Mouse (Mus musculus) E14TG2a.4 (cell line): Measurements from ENCODE around the gene Wfikkn1.

ENCODE experiments used
- H3K27me3 ChIP-seq: 2 replicates; pipeline ENCODE4 v1.6.1; 2014; ENCODE audit warnings: low read length, control low read depth; ENCODE audit not compliant: insufficient read depth
- H3K36me3 ChIP-seq: 2 replicates; pipeline ENCODE4 v1.6.1; 2014; ENCODE audit warnings: low read length, control low read depth; ENCODE audit not compliant: insufficient read depth
- H3K4me1 ChIP-seq: replicated peaks from 2 replicates; pipeline ENCODE4 v1.6.1; 2014; ENCODE audit warnings: low read depth, low read length, control low read depth
- H3K4me3 ChIP-seq: replicated peaks from 2 replicates; pipeline ENCODE4 v1.5.1; 2014; ENCODE audit warnings: mild to moderate bottlenecking, low read length
- H3K9me3 ChIP-seq: 2 replicates; pipeline ENCODE4 v1.6.1; 2014; ENCODE audit warnings: low read length, control low read depth
- CTCF ChIP-seq: conservative IDR thresholded peaks from 2 replicates; pipeline ENCODE4 v1.5.1; 2014; ENCODE audit warnings: low read length
- NANOG ChIP-seq: IDR thresholded peaks from 2 replicates; pipeline ENCODE4 v1.6.1; 2014; ENCODE audit warnings: borderline replicate concordance, low read length, mixed read lengths
- POU5F1 ChIP-seq: IDR thresholded peaks from 2 replicates; pipeline ENCODE4 v1.6.1; 2014; ENCODE audit warnings: low read length, borderline replicate concordance

The Wfikkn1 gene

DNA sequence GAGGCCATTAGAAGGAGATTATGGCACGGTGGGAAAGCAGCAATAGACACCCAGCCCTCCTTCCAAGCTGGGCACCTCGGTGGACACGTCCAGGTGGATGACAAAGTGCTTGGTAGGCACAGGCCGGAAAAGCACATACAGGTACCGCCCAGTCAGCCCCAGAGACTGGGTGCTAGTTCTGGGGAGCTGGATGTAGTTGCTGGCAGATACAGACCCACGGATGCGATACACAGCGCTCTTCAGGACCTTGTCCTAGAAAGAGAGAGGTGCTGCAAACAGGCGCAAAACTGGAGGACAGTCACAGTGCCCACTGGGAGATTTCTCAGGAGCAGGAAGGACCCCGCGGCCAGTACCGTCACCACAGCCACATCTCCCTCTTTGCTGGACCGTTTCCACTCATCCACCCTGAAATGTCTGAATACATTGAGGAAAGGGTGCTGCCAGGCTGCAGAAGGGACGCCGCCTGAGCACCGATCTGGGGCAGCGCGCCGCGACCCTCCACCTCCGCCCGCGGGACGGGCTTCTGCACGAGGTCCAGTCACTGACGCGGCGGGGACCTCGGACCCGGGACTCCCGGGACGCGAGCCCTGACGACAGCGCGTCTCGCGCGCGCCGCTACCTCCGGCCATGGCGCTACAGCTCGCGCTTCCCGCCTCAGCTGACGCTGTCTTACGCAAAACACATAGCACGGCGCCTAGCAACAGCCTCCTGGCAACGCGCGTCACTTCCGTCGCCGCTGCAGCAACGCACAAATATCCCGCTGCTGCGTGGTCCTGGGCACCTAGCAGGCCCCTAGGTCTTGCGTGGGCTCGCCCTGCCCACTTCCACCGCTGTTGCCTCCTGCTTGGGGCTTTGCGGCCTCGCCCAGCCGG, 19.6 kb downstream of the Wfikkn1 start, which contains the start of gene Wdr90:
Gene Wdr90, minus strand, starts transcription at position 670 of the 872 bp plus-strand sequence.
- TF ChIP-seq POU5F1 (no peak), NANOG (no peak), CTCF (no peak)
- Histone ChIP-seq H3K9me3 (no peaks in the 10 kb centered on the region), H3K4me3 (peak within 1 kb of the TSS; percentile 88), H3K36me3 (peaks cover 33% of the 10 kb centered on the region), H3K27me3 (no peaks in the 10 kb centered on the region; the same call in 1 of the 2 replicates), H3K4me1 (peaks cover 37% of the 10 kb centered on the region)

DNA sequence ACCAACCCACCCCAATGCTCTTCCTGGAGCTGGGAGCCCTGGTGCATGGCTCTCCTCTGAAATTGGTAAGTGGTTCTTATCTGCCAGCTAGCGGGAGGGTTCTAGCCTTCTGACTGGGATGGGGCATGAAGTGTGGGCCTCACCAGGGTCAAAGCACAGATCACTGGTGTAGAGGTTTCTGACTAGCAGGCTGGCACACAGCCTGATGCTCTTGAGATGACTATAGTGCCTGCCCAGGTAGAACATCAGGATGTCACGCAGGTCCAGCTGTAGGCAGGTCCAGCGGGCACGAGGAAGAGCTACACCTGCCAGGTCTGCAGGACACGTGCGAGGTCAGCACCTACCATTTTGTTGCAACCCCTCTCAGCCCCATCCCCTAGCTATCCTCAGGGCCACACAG, 20.4 kb downstream of the Wfikkn1 start:
- Histone ChIP-seq H3K36me3 (peaks cover 35% of the 10 kb centered on the region), H3K4me3 (0 out of 2 replicates have a peak overlapping the region, but pooled peaks have one; percentile 88), H3K9me3 (no peaks in the 10 kb centered on the region), H3K27me3 (no peaks in the 10 kb centered on the region; the same call in 1 of the 2 replicates), H3K4me1 (peaks cover 37% of the 10 kb centered on the region)
- TF ChIP-seq POU5F1 (no peak), NANOG (no peak), CTCF (no peak)

DNA sequence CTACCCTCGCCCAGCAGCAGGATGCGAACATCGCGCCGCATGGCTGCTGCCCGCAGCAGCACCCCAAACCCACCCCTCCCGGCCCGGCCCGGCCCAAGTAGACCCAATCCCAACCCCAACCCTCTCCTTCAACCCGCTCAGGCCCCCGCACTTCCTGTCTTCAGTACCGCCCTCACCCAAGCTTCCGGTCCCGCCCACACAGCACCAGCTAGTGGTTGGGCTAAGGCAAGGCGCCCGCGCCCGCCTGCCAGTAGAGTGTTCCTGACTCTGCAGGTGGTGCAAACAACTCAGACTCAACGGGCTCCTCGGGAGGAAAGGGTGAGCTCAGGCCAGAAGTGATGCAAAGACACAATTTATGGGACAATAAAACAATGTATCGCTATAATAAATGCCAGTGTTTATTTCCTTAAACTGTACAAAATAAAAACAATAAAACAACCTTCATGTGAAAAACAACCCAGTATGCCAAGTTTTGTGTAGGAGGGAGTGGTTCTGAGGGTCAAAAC, 36.2 kb downstream of the Wfikkn1 start, which contains the start of gene Rhot2:
Gene Rhot2, minus strand, starts transcription at position 456 of the 506 bp plus-strand sequence.
- Histone ChIP-seq H3K4me1 (peaks cover 35% of the 10 kb centered on the region), H3K36me3 (peaks cover 86% of the 10 kb centered on the region), H3K27me3 (no peaks in the 10 kb centered on the region), H3K9me3 (no peaks in the 10 kb centered on the region), H3K4me3 (peak within 1 kb of the TSS; percentile 90)
- TF ChIP-seq CTCF (no peak; the same call in 1 of the 2 replicates), POU5F1 (no peak), NANOG (no peak)

DNA sequence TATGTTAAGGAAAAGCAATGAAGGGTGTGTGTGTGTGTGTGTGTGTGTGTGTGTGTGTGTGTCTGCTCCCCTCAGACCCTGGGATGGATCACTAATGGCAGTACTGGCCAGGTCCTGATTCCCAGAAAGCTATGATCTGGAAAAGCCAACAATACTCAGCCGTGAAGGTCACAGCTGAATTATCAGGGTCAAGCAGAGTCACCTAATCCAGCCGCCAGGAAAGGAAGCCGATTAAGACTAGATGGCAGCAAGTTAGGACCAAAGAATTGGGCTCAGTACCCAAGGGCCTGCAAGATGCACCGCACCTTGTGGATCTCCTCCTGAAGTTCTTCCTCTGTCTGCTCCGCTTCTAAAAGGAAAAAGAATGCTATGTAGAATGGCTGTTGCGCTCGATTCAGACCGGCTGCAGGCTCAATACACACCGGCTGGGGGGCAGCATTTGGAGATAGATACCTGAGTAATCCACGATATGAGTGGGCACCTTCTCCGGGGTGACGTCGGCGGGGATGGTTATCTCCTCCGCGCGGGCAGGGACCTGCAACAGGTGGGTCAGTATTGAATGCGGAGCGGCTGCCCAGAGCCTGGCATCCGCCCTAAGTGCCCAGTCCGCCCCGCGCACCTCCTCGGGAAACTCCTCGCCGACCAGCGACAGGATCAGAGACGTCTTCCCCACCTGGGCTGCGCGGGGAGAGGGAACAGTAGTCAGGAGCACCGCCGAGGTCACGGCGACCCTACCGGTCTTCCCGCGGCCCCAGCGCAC, 36.8 kb downstream of the Wfikkn1 start:
- H3K4me1 ChIP-seq: peaks cover 37% of the 10 kb centered on the region
- TF ChIP-seq POU5F1 (no peak), NANOG (no peak), CTCF (no peak)
- no peaks in the 10 kb centered on the region for H3K9me3 ChIP-seq
- peak overlapping the region; percentile 90 for H3K4me3 ChIP-seq
- H3K27me3 ChIP-seq: no peaks in the 10 kb centered on the region
- peaks cover 86% of the 10 kb centered on the region for H3K36me3 ChIP-seq

DNA sequence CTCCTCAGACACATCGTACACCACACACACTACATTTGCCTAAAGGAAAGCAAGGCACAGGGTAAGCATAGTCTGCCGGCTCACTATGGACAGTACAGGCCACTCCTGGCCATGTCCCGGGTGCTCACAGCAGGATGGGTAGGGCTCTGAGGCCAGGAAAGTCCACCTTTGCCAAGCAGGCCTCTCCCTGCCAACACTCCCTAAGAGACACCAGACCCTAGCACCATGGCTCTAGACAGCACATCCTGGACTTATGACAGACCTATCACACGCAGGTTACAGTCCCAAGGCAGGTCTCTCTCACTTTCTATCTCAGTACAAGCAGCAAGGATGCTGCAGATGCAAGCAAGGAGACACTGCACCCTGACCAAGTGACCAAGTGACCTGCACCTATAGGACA, 37.5 kb downstream of the Wfikkn1 start:
- TF ChIP-seq CTCF (no peak), POU5F1 (no peak), NANOG (no peak)
- peaks cover 86% of the 10 kb centered on the region for H3K36me3 ChIP-seq

DNA sequence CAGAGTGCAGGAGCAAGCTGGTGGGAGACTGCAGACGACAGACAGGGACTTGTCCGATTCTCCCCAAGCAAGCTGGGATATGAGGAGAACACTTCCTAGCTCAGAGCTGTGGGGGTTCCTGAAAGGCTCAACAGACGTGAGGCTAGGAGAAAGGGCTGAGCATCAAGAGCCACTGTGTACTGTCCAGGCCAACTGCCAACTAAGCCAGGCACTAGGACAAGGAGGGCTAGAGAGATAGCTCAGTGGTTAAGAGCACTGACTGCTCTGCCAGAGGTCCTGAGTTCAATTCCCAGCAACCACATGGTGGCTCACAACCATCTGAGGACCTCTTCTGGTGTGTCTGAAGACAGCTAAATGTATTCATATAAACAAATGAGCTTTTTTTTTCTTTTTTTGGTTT, 38.1 kb downstream of the Wfikkn1 start:
- Histone ChIP-seq H3K4me1 (peaks cover 43% of the 10 kb centered on the region), H3K9me3 (no peaks in the 10 kb centered on the region)
- TF ChIP-seq CTCF (no peak), NANOG (no peak), POU5F1 (no peak)

More for the DNA sequence above, 37.5 kb downstream of the Wfikkn1 start:
- Histone ChIP-seq H3K4me3 (no peak overlapping the region; the same call in 1 of the 2 replicates), H3K9me3 (no peaks in the 10 kb centered on the region), H3K4me1 (peaks cover 37% of the 10 kb centered on the region), H3K27me3 (no peaks in the 10 kb centered on the region)

DNA sequence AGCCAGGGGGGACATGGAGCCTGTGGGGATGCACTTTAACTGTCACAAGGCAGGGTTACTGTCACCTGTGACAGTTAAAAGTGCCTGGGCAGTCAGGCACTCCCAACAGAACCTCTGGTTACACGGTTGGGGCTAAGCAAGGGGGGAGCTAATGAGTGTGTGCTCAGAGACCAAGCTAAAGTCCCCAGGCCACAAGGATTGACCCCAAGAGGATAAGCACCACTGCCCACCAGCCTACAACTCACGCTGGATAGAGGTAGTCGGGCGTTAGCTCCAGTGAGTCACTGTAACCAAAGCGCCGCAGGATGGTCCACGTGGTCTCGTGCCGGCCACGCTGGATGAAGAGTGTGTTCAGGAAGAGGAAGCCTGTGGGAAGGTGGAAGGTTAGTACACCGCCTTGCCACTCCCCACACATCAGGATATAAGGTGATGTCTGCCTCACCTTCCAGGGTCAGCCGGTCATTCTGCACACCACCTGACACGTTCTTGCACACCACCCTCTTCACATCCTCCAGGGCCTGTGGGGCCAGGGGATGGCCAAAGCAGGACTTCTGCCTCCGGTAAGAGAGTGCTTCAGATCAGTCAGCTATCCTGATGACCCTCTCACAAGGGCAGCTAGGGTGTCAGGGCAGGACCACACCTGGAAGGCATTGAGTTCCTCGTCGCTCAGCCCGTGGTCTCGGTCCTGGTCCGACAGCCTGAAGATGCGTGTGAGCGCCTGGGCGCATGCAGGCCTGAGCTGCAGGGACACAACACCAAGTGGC, 39.4 kb downstream of the Wfikkn1 start, which contains the start of gene Gm20683:
Gene Gm20683, minus strand, starts transcription at position 647 of the 764 bp plus-strand sequence.
- Histone ChIP-seq H3K9me3 (no peaks in the 10 kb centered on the region), H3K27me3 (peaks cover 5% of the 10 kb centered on the region), H3K4me1 (peaks cover 53% of the 10 kb centered on the region), H3K4me3 (no peak within 1 kb of the TSS), H3K36me3 (peaks cover 79% of the 10 kb centered on the region)
- no peak for TF ChIP-seq CTCF
- TF ChIP-seq POU5F1: no peak
- TF ChIP-seq NANOG: no peak

More for the DNA sequence above, 38.1 kb downstream of the Wfikkn1 start:
- Histone ChIP-seq H3K27me3 (no peaks in the 10 kb centered on the region), H3K36me3 (peaks cover 86% of the 10 kb centered on the region), H3K4me3 (no peak overlapping the region)
